Mouse (Mus musculus): Measurements from ENCODE around the gene Foxs1. TPM values are rescaled to one million over a fixed set of nuclear protein-coding genes. Genes with fewer than 3 reads are reported as not detected.

Gene Foxs1
- polyA plus RNA-seq, 1 experiment from 2014 or later, result 4.8 TPM

DNA sequence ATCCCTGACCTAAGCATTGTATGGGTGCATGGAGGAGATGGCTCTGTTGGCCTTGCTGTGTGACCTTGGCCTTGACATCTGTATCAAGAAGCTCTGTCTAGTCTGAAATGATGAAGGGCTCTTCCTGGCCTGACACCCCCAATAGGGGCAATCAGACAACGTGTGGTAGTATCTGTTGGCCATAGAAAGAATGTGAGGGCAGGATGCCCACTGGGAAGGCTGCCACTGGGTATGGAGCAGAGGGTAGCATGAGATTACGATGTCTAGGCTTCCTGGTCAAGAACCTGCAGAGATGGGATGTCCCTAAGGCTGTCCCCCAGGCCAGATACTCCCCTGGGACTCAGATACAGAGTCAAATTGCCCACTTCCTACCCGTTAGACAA is 4.0 kb downstream of the Foxs1 start:
- Histone ChIP-seq H3K4me3 (ENCODE audit: low read depth, low read length) (no peak overlapping the region), H3K4me2 (no peak overlapping the region), H3K9me3 (ENCODE audit: low read depth, low read length) (no peaks in the 10 kb centered on the region), H3K27ac (ENCODE audit: low read depth) (peak overlapping the region; percentile 70; the same call in 1 of the 2 replicates), H3K27me3 (ENCODE audit: insufficient read depth, low read length) (no peaks in the 10 kb centered on the region), H3K4me1 (ENCODE audit: insufficient read depth) (peaks cover 14% of the 10 kb centered on the region; the same call in 1 of the 2 replicates), H3K36me3 (ENCODE audit: insufficient read depth) (no peaks in the 10 kb centered on the region), H3K9ac (no peak overlapping the region)
- ATAC-seq (ENCODE audit: insufficient read depth) (no peak), DNase-seq (no peak)
- 64% methylated on average over 3 of the region's 3 CpGs for WGBS
- TF ChIP-seq CTCF (IDR thresholded peaks at IDR 0.05; ENCODE audit: low read depth), result no peak

- Histone ChIP-seq H3K4me2 (no peak overlapping the region), H3K27ac (ENCODE audit: low read depth) (peak overlapping the region; percentile 70; the same call in 1 of the 2 replicates), H3K4me3 (ENCODE audit: low read depth, low read length) (no peak overlapping the region), H3K9me3 (ENCODE audit: low read depth, low read length) (no peaks in the 10 kb centered on the region), H3K27me3 (ENCODE audit: insufficient read depth, low read length) (no peaks in the 10 kb centered on the region), H3K9ac (no peak overlapping the region), H3K4me1 (ENCODE audit: insufficient read depth) (peaks cover 14% of the 10 kb centered on the region; the same call in 1 of the 2 replicates), H3K36me3 (ENCODE audit: insufficient read depth) (no peaks in the 10 kb centered on the region)
- DNase-seq (peak; percentile 43), ATAC-seq (ENCODE audit: insufficient read depth) (no peak)
- TF ChIP-seq CTCF (IDR thresholded peaks at IDR 0.05; ENCODE audit: low read depth), result no peak
- WGBS, result 38% methylated on average over 14 of the region's 14 CpGs
Observed at GRCm38 (mm10) chr2:152928219-152928987, 4.6 kb downstream of the Foxs1 start.

- no peaks in the 10 kb centered on the region for H3K36me3 ChIP-seq (ENCODE audit: insufficient read depth)
- no peak overlapping the region for H3K4me2 ChIP-seq
- no peak for TF ChIP-seq CTCF (IDR thresholded peaks at IDR 0.05; ENCODE audit: low read depth)
- peak overlapping the region; percentile 70; the same call in 1 of the 2 replicates for H3K27ac ChIP-seq (ENCODE audit: low read depth)
- WGBS, result 57% methylated on average over 5 of the region's 5 CpGs
- ATAC-seq (ENCODE audit: insufficient read depth) (no peak), DNase-seq (no peak)
- H3K9me3 ChIP-seq (ENCODE audit: low read depth, low read length), result no peaks in the 10 kb centered on the region
- no peak overlapping the region for H3K9ac ChIP-seq
- H3K4me1 ChIP-seq (ENCODE audit: insufficient read depth), result peaks cover 14% of the 10 kb centered on the region; the same call in 1 of the 2 replicates
- H3K27me3 ChIP-seq (ENCODE audit: insufficient read depth, low read length), result no peaks in the 10 kb centered on the region
- no peak overlapping the region for H3K4me3 ChIP-seq (ENCODE audit: low read depth, low read length)
Observed at GRCm38 (mm10) chr2:152927371-152927770, 5.6 kb downstream of the Foxs1 start.

DNA sequence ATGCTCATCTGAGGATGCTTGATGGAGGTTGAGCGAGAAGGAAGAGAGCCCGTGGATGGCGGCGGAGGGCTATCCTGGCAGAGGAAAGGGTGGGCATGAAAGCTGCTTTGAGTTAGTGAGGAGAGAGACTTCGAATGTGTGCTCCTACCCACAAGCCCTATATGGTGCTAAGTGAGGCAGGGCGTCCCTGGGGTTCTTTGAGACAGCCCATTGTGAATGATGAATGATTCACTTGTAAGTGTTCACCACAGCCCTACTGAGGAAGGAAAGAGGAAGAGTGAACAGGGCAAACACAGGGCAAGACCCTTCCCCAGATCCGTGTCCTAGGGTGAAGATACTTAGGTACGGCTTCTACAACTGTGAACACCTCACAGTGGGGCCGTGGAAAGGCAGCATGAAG is 6.1 kb downstream of the Foxs1 start:
- Histone ChIP-seq H3K4me2 (no peak overlapping the region), H3K9ac (no peak overlapping the region), H3K27ac (ENCODE audit: low read depth) (peak overlapping the region; percentile 33; the same call in 1 of the 2 replicates), H3K9me3 (ENCODE audit: low read depth, low read length) (no peaks in the 10 kb centered on the region), H3K27me3 (ENCODE audit: insufficient read depth, low read length) (no peaks in the 10 kb centered on the region), H3K4me3 (ENCODE audit: low read depth, low read length) (no peak overlapping the region), H3K4me1 (ENCODE audit: insufficient read depth) (peaks cover 14% of the 10 kb centered on the region; the same call in 1 of the 2 replicates), H3K36me3 (ENCODE audit: insufficient read depth) (no peaks in the 10 kb centered on the region)
- DNase-seq (no peak), ATAC-seq (ENCODE audit: insufficient read depth) (no peak)
- TF ChIP-seq CTCF (IDR thresholded peaks at IDR 0.05; ENCODE audit: low read depth), result no peak
- WGBS, result 73% methylated on average over 9 of the region's 9 CpGs

GRCm38 (mm10) chr2:152925189-152925872 is 7.7 kb downstream of the Foxs1 start:
- Histone ChIP-seq H3K9me3 (ENCODE audit: low read depth, low read length) (no peaks in the 10 kb centered on the region), H3K36me3 (ENCODE audit: insufficient read depth) (no peaks in the 10 kb centered on the region), H3K4me1 (ENCODE audit: insufficient read depth) (peaks cover 14% of the 10 kb centered on the region; the same call in 1 of the 2 replicates), H3K4me2 (no peak overlapping the region), H3K9ac (peak overlapping the region; percentile 9; the same call in 1 of the 2 replicates), H3K27ac (ENCODE audit: low read depth) (peak overlapping the region; percentile 80), H3K27me3 (ENCODE audit: insufficient read depth, low read length) (no peaks in the 10 kb centered on the region), H3K4me3 (ENCODE audit: low read depth, low read length) (no peak overlapping the region)
- 37% methylated on average over 11 of the region's 11 CpGs for WGBS
- ATAC-seq (ENCODE audit: insufficient read depth) (peak; percentile 88), DNase-seq (peak; percentile 87)
- no peak for TF ChIP-seq CTCF (IDR thresholded peaks at IDR 0.05; ENCODE audit: low read depth)

DNA sequence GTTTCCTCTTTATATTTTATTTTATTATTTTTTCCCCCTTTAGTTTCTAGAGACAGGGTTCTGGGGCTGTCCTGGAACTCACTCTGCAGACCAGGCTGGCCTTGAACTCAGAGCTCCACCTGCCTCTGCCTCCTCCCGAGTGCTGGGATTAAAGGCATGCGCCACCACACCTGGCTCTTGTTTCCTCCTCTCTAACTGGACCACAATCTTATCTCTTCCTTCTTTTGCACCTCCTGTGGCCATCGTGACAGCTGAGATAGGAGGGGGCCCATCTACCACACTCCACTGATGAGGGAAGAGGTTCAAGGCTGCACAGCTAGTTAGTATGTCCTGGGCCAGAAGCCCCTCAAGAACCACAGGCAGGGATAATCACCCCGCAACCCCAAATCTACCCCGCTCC is 8.5 kb downstream of the Foxs1 start:
- Histone ChIP-seq H3K4me1 (ENCODE audit: insufficient read depth) (peaks cover 14% of the 10 kb centered on the region; the same call in 1 of the 2 replicates), H3K9ac (no peak overlapping the region), H3K4me3 (ENCODE audit: low read depth, low read length) (no peak overlapping the region), H3K9me3 (ENCODE audit: low read depth, low read length) (no peaks in the 10 kb centered on the region), H3K27me3 (ENCODE audit: insufficient read depth, low read length) (no peaks in the 10 kb centered on the region), H3K27ac (ENCODE audit: low read depth) (no peak overlapping the region), H3K4me2 (no peak overlapping the region), H3K36me3 (ENCODE audit: insufficient read depth) (no peaks in the 10 kb centered on the region)
- TF ChIP-seq CTCF (IDR thresholded peaks at IDR 0.05; ENCODE audit: low read depth), result no peak
- DNase-seq, result no peak
- no peak for ATAC-seq (ENCODE audit: insufficient read depth)
- WGBS, result 75% methylated on average over 5 of the region's 5 CpGs

- Histone ChIP-seq H3K9me3 (ENCODE audit: low read depth, low read length) (no peaks in the 10 kb centered on the region), H3K9ac (no peak overlapping the region), H3K4me3 (ENCODE audit: low read depth, low read length) (no peak overlapping the region), H3K27ac (ENCODE audit: low read depth) (no peak overlapping the region), H3K27me3 (ENCODE audit: insufficient read depth, low read length) (no peaks in the 10 kb centered on the region), H3K4me2 (no peak overlapping the region), H3K36me3 (ENCODE audit: insufficient read depth) (no peaks in the 10 kb centered on the region), H3K4me1 (ENCODE audit: insufficient read depth) (peaks cover 14% of the 10 kb centered on the region; the same call in 1 of the 2 replicates)
- WGBS, result 54% methylated on average over 8 of the region's 8 CpGs
- DNase-seq, result no peak
- no peak for ATAC-seq (ENCODE audit: insufficient read depth)
- TF ChIP-seq CTCF (IDR thresholded peaks at IDR 0.05; ENCODE audit: low read depth), result no peak
Observed at GRCm38 (mm10) chr2:152924128-152924527, 8.9 kb downstream of the Foxs1 start.

Measured in lung, embryonic 14.5 days (tissue).